Mouse (Mus musculus) forebrain, embryonic 10.5 days (tissue): Measurements from ENCODE around the gene Tob2. TPM values are rescaled to one million over a fixed set of nuclear protein-coding genes. Genes with fewer than 3 reads are reported as not detected.

Experiments used
- DNase-seq: peaks from one replicate; pipeline ENCODE4 v3.0.0-alpha.2; 2017; ENCODE audit warnings: low spot score; ENCODE audit errors: extremely low spot score
- H3K27ac ChIP-seq: fragments of 300-500 bp; sonication (generic); 2 replicates; pipeline ENCODE4 v1.5.1; 2016; ENCODE audit warnings: mild to moderate bottlenecking
- H3K27me3 ChIP-seq: fragments of 300-500 bp; sonication (generic); 2 replicates; pipeline ENCODE4 v1.6.1; 2016; ENCODE audit warnings: mild to moderate bottlenecking; ENCODE audit not compliant: poor library complexity, severe bottlenecking
- H3K36me3 ChIP-seq: fragments of 300-500 bp; sonication (generic); replicated peaks from 2 replicates; pipeline ENCODE4 v1.6.1; 2016; ENCODE audit warnings: mild to moderate bottlenecking, moderate library complexity
- H3K4me1 ChIP-seq: fragments of 300-500 bp; sonication (generic); 2 replicates; pipeline ENCODE4 v1.6.1; 2016
- H3K4me3 ChIP-seq: fragments of 300-500 bp; sonication (generic); 2 replicates; pipeline ENCODE4 v1.5.1; 2016; ENCODE audit warnings: mild to moderate bottlenecking, moderate library complexity
- H3K9me3 ChIP-seq: fragments of 300-500 bp; sonication (generic); 2 replicates; pipeline ENCODE4 v1.6.1; 2016; ENCODE audit warnings: mild to moderate bottlenecking, moderate library complexity
- WGBS: fragments of 180-500 bp; shearing (Covaris S2); methylation state at CpG from one replicate; pipeline ENCODE4 v1.1.7; 2016; 5-methylcytosine and 5-hydroxymethylcytosine counted together
- polyA plus RNA-seq: library from polyadenylated mRNA; unstranded; fragments of >200 nt; fragmentation: Nextera tagmentation; extraction: Ambion mirVana; gene quantifications from 2 replicates; pipeline ENCODE4 v1.2.1, GENCODE M21; 2016

Tob2 gene
- polyA plus RNA-seq, 1 experiment from 2014 or later, result 20.3 TPM

- Histone ChIP-seq H3K4me3 (no peak overlapping the region), H3K9me3 (no peaks in the 10 kb centered on the region), H3K36me3 (peaks cover 33% of the 10 kb centered on the region), H3K27me3 (no peaks in the 10 kb centered on the region), H3K27ac (no peak overlapping the region), H3K4me1 (peaks cover 11% of the 10 kb centered on the region)
- no peak for DNase-seq
- WGBS, result 69% methylated on average over 5 of the region's 5 CpGs
Observed at GRCm38 (mm10) chr15:81845033-81845625, 13.5 kb downstream of the Tob2 start.

- Histone ChIP-seq H3K36me3 (peaks cover 7% of the 10 kb centered on the region), H3K4me3 (no peak overlapping the region), H3K4me1 (peaks cover 20% of the 10 kb centered on the region), H3K9me3 (no peaks in the 10 kb centered on the region), H3K27ac (no peak overlapping the region), H3K27me3 (peaks cover 5% of the 10 kb centered on the region; the same call in 1 of the 2 replicates)
- DNase-seq, result no peak
- 87% methylated on average over 7 of the region's 7 CpGs for WGBS
Observed at GRCm38 (mm10) chr15:81842275-81842674, 16.3 kb downstream of the Tob2 start.

GRCm38 (mm10) chr15:81840306-81840705 lies 18.3 kb downstream of the Tob2 start:
- no peak for DNase-seq
- H3K27ac ChIP-seq, result no peak overlapping the region
- H3K4me1 ChIP-seq, result peaks cover 33% of the 10 kb centered on the region
- 92% methylated on average over 7 of the region's 7 CpGs for WGBS
- no peaks in the 10 kb centered on the region for H3K9me3 ChIP-seq
- H3K36me3 ChIP-seq, result no peaks in the 10 kb centered on the region
- peaks cover 24% of the 10 kb centered on the region for H3K27me3 ChIP-seq
- no peak overlapping the region for H3K4me3 ChIP-seq

GRCm38 (mm10) chr15:81839634-81840033 lies 19.0 kb downstream of the Tob2 start:
- Histone ChIP-seq H3K4me3 (no peak overlapping the region), H3K4me1 (peaks cover 35% of the 10 kb centered on the region), H3K36me3 (no peaks in the 10 kb centered on the region), H3K9me3 (no peaks in the 10 kb centered on the region), H3K27ac (no peak overlapping the region), H3K27me3 (peaks cover 31% of the 10 kb centered on the region)
- 77% methylated on average over 5 of the region's 5 CpGs for WGBS
- DNase-seq, result no peak

GRCm38 (mm10) chr15:81838554-81839235 lies 19.9 kb downstream of the Tob2 start:
- H3K27me3 ChIP-seq, result peaks cover 40% of the 10 kb centered on the region
- H3K27ac ChIP-seq, result no peak overlapping the region
- no peaks in the 10 kb centered on the region for H3K9me3 ChIP-seq
- H3K4me1 ChIP-seq, result peaks cover 45% of the 10 kb centered on the region
- WGBS, result 80% methylated on average over 14 of the region's 14 CpGs
- no peak overlapping the region for H3K4me3 ChIP-seq
- DNase-seq, result no peak
- no peaks in the 10 kb centered on the region for H3K36me3 ChIP-seq

- H3K4me3 ChIP-seq, result peak overlapping the region; percentile 49
- DNase-seq, result no peak
- no peak overlapping the region; the same call in 1 of the 2 replicates for H3K27ac ChIP-seq
- no peaks in the 10 kb centered on the region for H3K9me3 ChIP-seq
- H3K27me3 ChIP-seq, result peaks cover 41% of the 10 kb centered on the region
- H3K36me3 ChIP-seq, result no peaks in the 10 kb centered on the region
- H3K4me1 ChIP-seq, result peaks cover 45% of the 10 kb centered on the region
- WGBS, result 54% methylated on average over 7 of the region's 7 CpGs
Observed at GRCm38 (mm10) chr15:81836966-81837920, 21.4 kb downstream of the Tob2 start.

GRCm38 (mm10) chr15:81836124-81836821 lies 22.3 kb downstream of the Tob2 start:
- peak; percentile 72 for DNase-seq
- Histone ChIP-seq H3K4me1 (peaks cover 48% of the 10 kb centered on the region), H3K36me3 (no peaks in the 10 kb centered on the region), H3K4me3 (peak overlapping the region; percentile 49), H3K27ac (peak overlapping the region; percentile 83), H3K27me3 (peaks cover 41% of the 10 kb centered on the region), H3K9me3 (no peaks in the 10 kb centered on the region)
- 1% methylated on average over 33 of the region's 33 CpGs for WGBS

GRCm38 (mm10) chr15:81835007-81835880 lies 23.4 kb downstream of the Tob2 start:
- H3K36me3 ChIP-seq, result no peaks in the 10 kb centered on the region
- H3K27me3 ChIP-seq, result peaks cover 41% of the 10 kb centered on the region
- H3K9me3 ChIP-seq, result no peaks in the 10 kb centered on the region
- H3K27ac ChIP-seq, result peak overlapping the region; percentile 83
- no peak for DNase-seq
- peak overlapping the region; percentile 49; the same call in 1 of the 2 replicates for H3K4me3 ChIP-seq
- peaks cover 52% of the 10 kb centered on the region for H3K4me1 ChIP-seq
- WGBS, result 76% methylated on average over 10 of the region's 10 CpGs

- no peaks in the 10 kb centered on the region for H3K9me3 ChIP-seq
- no peaks in the 10 kb centered on the region for H3K36me3 ChIP-seq
- H3K27me3 ChIP-seq, result peaks cover 41% of the 10 kb centered on the region
- WGBS, result 61% methylated on average over 3 of the region's 3 CpGs
- no peak overlapping the region for H3K4me3 ChIP-seq
- H3K27ac ChIP-seq, result no peak overlapping the region
- peaks cover 52% of the 10 kb centered on the region for H3K4me1 ChIP-seq
- DNase-seq, result no peak
Observed at GRCm38 (mm10) chr15:81834171-81834841, 24.3 kb downstream of the Tob2 start.

GRCm38 (mm10) chr15:81833481-81833880 lies 25.1 kb downstream of the Tob2 start:
- DNase-seq, result no peak
- WGBS, result 81% methylated on average over 4 of the region's 4 CpGs
- H3K27ac ChIP-seq, result no peak overlapping the region

GRCm38 (mm10) chr15:81832219-81832618 lies 26.4 kb downstream of the Tob2 start:
- peaks cover 5% of the 10 kb centered on the region for H3K36me3 ChIP-seq
- no peak overlapping the region for H3K27ac ChIP-seq
- no peak overlapping the region for H3K4me3 ChIP-seq
- no peak for DNase-seq
- H3K4me1 ChIP-seq, result peaks cover 43% of the 10 kb centered on the region
- H3K27me3 ChIP-seq, result peaks cover 35% of the 10 kb centered on the region
- 94% methylated on average over 3 of the region's 3 CpGs for WGBS
- H3K9me3 ChIP-seq, result no peaks in the 10 kb centered on the region

More at GRCm38 (mm10) chr15:81833481-81833880, 25.1 kb downstream of the Tob2 start:
- H3K4me3 ChIP-seq, result no peak overlapping the region
- peaks cover 47% of the 10 kb centered on the region for H3K4me1 ChIP-seq
- no peaks in the 10 kb centered on the region for H3K9me3 ChIP-seq
- H3K36me3 ChIP-seq, result no peaks in the 10 kb centered on the region
- peaks cover 41% of the 10 kb centered on the region for H3K27me3 ChIP-seq
